Mouse (Mus musculus) lung, embryonic 14.5 days (tissue): ENCODE results near the gene Tmtc1. TPM values are rescaled to one million over a fixed set of nuclear protein-coding genes. Genes with fewer than 3 reads are reported as not detected.

Experiments
- ATAC-seq: fragments of 200-750 bp; cut with Nextera tagmentation; 2 replicates; pipeline ENCODE4 v1.8.0; 2017; ENCODE audit warnings: mild to moderate bottlenecking, moderate TSS enrichment, moderate library complexity; ENCODE audit not compliant: insufficient read depth
- DNase-seq: peaks from one replicate; pipeline ENCODE4 v3.0.0-alpha.2; 2015
- H3K27ac ChIP-seq: fragments of 300-500 bp; sonication (generic); 2 replicates; pipeline ENCODE4 v1.5.1; 2014; ENCODE audit warnings: low read depth, mild to moderate bottlenecking, moderate library complexity
- H3K27me3 ChIP-seq: fragments of 300-500 bp; sonication (generic); 2 replicates; pipeline ENCODE4 v1.6.1; 2014; ENCODE audit warnings: low read length, control low read depth; ENCODE audit not compliant: insufficient read depth
- H3K36me3 ChIP-seq: fragments of 300-500 bp; sonication (generic); 2 replicates; pipeline ENCODE4 v1.6.1; 2014; ENCODE audit warnings: control low read depth; ENCODE audit not compliant: insufficient read depth
- H3K4me1 ChIP-seq: fragments of 300-500 bp; sonication (generic); 2 replicates; pipeline ENCODE4 v1.6.1; 2014; ENCODE audit warnings: antibody characterized with exemption, control low read depth; ENCODE audit not compliant: insufficient read depth
- H3K4me2 ChIP-seq: fragments of 300-500 bp; sonication (generic); 2 replicates; pipeline ENCODE4 v1.6.1; 2014; ENCODE audit warnings: mild to moderate bottlenecking
- H3K4me3 ChIP-seq: fragments of 300-500 bp; sonication (generic); 2 replicates; pipeline ENCODE4 v1.5.1; 2014; ENCODE audit warnings: low read depth, low read length
- H3K9ac ChIP-seq: fragments of 300-500 bp; sonication (generic); 2 replicates; pipeline ENCODE4 v1.6.1; 2014
- H3K9me3 ChIP-seq: fragments of 300-500 bp; sonication (generic); 2 replicates; pipeline ENCODE4 v1.6.1; 2016; ENCODE audit warnings: low read depth, low read length, control low read depth
- CTCF ChIP-seq: IDR thresholded peaks from 2 replicates; pipeline ENCODE4 v1.5.1; 2016; ENCODE audit warnings: antibody characterized with exemption, low read depth
- WGBS: fragments of 180-500 bp; shearing (Covaris S2); extraction: QIAGEN DNeasy Blood & Tissue Kit; methylation state at CpG from one replicate; pipeline ENCODE4 v1.1.7; 2014; 5-methylcytosine and 5-hydroxymethylcytosine counted together
- polyA plus RNA-seq: library from polyadenylated mRNA; unstranded; fragments of >200 nt; fragmentation: Nextera tagmentation; extraction: Ambion mirVana; gene quantifications from 2 replicates; pipeline ENCODE4 v1.2.1, GENCODE M21; 2014

The Tmtc1 gene
- 3.6 and 4.4 TPM in 2 replicates for polyA plus RNA-seq

GRCm38 (mm10) chr6:148443726-148444701 is at the start of gene Tmtc1:
Tmtc1 (minus strand) TSS chr6:148444389.
- Histone ChIP-seq H3K9ac (peak within 1 kb of the TSS; percentile 59), H3K4me2 (peak within 1 kb of the TSS; percentile 96), H3K36me3 (no peaks in the 10 kb centered on the region), H3K27me3 (peaks cover 39% of the 10 kb centered on the region), H3K4me1 (no peaks in the 10 kb centered on the region), H3K9me3 (no peaks in the 10 kb centered on the region), H3K27ac (no peak within 1 kb of the TSS), H3K4me3 (peak within 1 kb of the TSS; percentile 67)
- WGBS: under 1% methylated on average over 90 of the region's 99 CpGs
- TF ChIP-seq CTCF: no peak
- ATAC-seq: peak; percentile 81
- peak; percentile 74 for DNase-seq

DNA sequence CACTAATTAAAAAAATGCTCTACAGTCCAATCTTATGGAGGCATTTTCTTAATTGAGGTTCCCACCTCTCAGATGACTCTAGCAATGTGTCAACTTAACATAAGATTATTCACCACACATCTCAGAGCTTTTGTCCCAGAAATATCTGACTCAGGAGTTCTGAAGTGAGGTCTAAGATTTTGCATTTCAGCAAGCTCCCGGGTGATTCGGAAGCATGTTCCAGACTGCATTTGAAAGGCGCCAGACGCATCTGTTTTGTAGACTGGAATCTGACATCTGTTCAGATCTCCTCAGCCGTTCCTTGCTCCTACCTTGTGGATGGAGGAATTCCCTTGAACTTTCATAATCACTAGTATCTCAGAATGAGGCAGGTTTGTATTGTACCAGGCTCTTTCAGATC is 47.7 kb upstream of the Tmtc1 start:
- 80% methylated on average over 5 of the region's 5 CpGs for WGBS
- TF ChIP-seq CTCF: no peak
- H3K9ac ChIP-seq: no peak overlapping the region
- H3K36me3 ChIP-seq: no peaks in the 10 kb centered on the region
- H3K9me3 ChIP-seq: no peaks in the 10 kb centered on the region
- DNase-seq: no peak
- H3K4me3 ChIP-seq: no peak overlapping the region
- no peak for ATAC-seq
- H3K4me1 ChIP-seq: no peaks in the 10 kb centered on the region
- no peaks in the 10 kb centered on the region for H3K27me3 ChIP-seq
- H3K4me2 ChIP-seq: no peak overlapping the region
- H3K27ac ChIP-seq: no peak overlapping the region

DNA sequence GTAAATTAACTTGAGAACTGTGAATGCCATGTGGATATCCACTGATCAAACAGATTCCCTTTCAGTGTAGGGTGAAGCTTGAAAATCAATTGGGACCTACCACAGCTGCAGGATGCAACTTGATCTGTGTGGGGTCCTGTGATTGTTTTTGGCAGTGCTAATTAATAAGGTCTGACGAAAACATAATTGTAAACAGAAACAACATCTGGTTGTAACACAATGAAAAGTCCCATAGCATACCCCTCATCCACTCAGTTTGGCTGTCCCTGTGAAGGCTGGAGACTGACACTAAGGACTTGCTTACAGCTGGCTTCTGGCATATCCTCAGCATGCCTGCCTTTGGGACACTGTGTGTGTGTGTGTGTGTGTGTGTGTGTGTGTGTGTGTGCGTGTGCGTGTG is 42.6 kb upstream of the Tmtc1 start:
- H3K9me3 ChIP-seq: no peaks in the 10 kb centered on the region
- TF ChIP-seq CTCF: no peak
- no peak overlapping the region for H3K4me3 ChIP-seq
- H3K4me1 ChIP-seq: no peaks in the 10 kb centered on the region
- no peak overlapping the region for H3K4me2 ChIP-seq
- DNase-seq (peak; percentile 37), ATAC-seq (peak; percentile 66; the same call in 1 of the 2 replicates)
- 71% methylated on average over 3 of the region's 3 CpGs for WGBS
- H3K27me3 ChIP-seq: no peaks in the 10 kb centered on the region
- H3K27ac ChIP-seq: no peak overlapping the region
- no peak overlapping the region for H3K9ac ChIP-seq
- no peaks in the 10 kb centered on the region for H3K36me3 ChIP-seq

- H3K27me3 ChIP-seq: no peaks in the 10 kb centered on the region
- no peak overlapping the region for H3K4me2 ChIP-seq
- no peak overlapping the region for H3K9ac ChIP-seq
- TF ChIP-seq CTCF: no peak
- H3K9me3 ChIP-seq: no peaks in the 10 kb centered on the region
- H3K4me3 ChIP-seq: no peak overlapping the region
- H3K4me1 ChIP-seq: peaks cover 4% of the 10 kb centered on the region; the same call in 1 of the 2 replicates
- H3K36me3 ChIP-seq: no peaks in the 10 kb centered on the region
- ATAC-seq (no peak), DNase-seq (peak; percentile 13)
- H3K27ac ChIP-seq: no peak overlapping the region
Observed at GRCm38 (mm10) chr6:148481894-148482293, 37.7 kb upstream of the Tmtc1 start.

DNA sequence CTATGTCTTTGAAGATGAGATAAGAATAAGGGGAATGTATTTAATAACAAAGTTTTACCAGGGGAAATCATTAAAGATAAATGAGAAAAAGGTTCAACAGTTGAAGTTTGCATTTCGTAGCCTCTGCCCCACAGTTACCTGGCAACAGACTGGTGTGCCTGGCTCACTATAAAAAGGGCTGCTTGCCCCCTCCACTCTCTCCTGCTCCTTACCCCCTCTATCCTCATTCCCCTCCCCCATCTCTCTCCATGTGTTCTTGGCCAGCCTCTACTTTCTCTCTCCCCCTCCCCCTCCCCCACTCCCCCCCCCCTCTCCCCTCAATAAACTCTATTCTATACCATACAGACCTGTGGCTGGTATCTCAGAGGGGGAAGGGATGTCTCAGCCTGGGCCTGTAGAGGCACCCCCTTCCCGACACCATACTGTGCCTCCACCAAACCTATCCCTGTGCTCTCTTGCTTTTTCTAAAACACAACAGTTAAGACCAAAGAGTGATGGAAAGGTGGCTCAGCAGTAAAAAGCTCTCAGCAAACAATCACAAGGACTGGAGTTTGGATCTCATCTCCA is 35.6 kb upstream of the Tmtc1 start:
- Histone ChIP-seq H3K36me3 (no peaks in the 10 kb centered on the region), H3K4me3 (no peak overlapping the region), H3K27ac (no peak overlapping the region), H3K4me1 (peaks cover 4% of the 10 kb centered on the region; the same call in 1 of the 2 replicates), H3K9ac (no peak overlapping the region), H3K9me3 (no peaks in the 10 kb centered on the region), H3K4me2 (no peak overlapping the region), H3K27me3 (no peaks in the 10 kb centered on the region)
- ATAC-seq (peak; percentile 52; the same call in 1 of the 2 replicates), DNase-seq (no peak)
- no peak for TF ChIP-seq CTCF
- 42% methylated on average over 2 of the region's 2 CpGs for WGBS

- no peak for TF ChIP-seq CTCF
- Histone ChIP-seq H3K9ac (no peak overlapping the region), H3K4me3 (no peak overlapping the region), H3K27ac (no peak overlapping the region), H3K9me3 (no peaks in the 10 kb centered on the region), H3K27me3 (no peaks in the 10 kb centered on the region), H3K36me3 (no peaks in the 10 kb centered on the region), H3K4me2 (no peak overlapping the region), H3K4me1 (peaks cover 4% of the 10 kb centered on the region; the same call in 1 of the 2 replicates)
- ATAC-seq (no peak), DNase-seq (no peak)
- WGBS: 69% methylated on average over 6 of the region's 6 CpGs
Observed at GRCm38 (mm10) chr6:148478350-148478749, 34.2 kb upstream of the Tmtc1 start.

DNA sequence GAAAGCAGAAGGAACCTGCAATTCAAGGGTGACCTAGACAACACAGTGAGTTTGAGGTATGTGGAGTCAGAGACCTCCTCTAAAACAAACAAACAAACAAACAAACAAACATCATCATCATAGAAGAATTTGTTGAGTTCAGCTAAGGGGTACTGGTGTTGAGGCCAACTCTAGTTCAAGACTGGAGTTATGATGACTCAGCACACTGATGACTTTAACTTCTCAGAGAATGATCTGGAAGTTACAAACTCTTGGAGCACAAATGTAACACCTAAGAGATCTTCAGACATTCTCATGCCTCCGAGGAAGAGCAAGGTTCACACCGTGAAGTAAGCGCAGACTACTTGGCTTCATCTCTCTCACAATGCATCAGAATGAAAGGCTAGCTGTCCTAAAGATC is 28.1 kb upstream of the Tmtc1 start:
- H3K4me2 ChIP-seq: no peak overlapping the region
- DNase-seq: no peak
- no peak for TF ChIP-seq CTCF

More for the DNA sequence above, 28.1 kb upstream of the Tmtc1 start:
- no peak for ATAC-seq
- no peaks in the 10 kb centered on the region for H3K36me3 ChIP-seq
- 91% methylated on average over 3 of the region's 3 CpGs for WGBS
- no peaks in the 10 kb centered on the region for H3K27me3 ChIP-seq
- H3K4me1 ChIP-seq: no peaks in the 10 kb centered on the region
- H3K4me3 ChIP-seq: no peak overlapping the region
- no peak overlapping the region for H3K27ac ChIP-seq
- H3K9me3 ChIP-seq: no peaks in the 10 kb centered on the region
- H3K9ac ChIP-seq: no peak overlapping the region
